Mouse (Mus musculus) adrenal gland, adult (tissue): ENCODE results near the gene Zbtb45.

Experiments
- DNase-seq, 2 experiments: peaks; one replicate each; pipeline ENCODE4 v3.0.0; 2022 to 2023; ENCODE audit warnings: low spot score in 1 of 2; ENCODE audit not compliant: inconsistent age in 2 of 2

Gene Zbtb45

DNA sequence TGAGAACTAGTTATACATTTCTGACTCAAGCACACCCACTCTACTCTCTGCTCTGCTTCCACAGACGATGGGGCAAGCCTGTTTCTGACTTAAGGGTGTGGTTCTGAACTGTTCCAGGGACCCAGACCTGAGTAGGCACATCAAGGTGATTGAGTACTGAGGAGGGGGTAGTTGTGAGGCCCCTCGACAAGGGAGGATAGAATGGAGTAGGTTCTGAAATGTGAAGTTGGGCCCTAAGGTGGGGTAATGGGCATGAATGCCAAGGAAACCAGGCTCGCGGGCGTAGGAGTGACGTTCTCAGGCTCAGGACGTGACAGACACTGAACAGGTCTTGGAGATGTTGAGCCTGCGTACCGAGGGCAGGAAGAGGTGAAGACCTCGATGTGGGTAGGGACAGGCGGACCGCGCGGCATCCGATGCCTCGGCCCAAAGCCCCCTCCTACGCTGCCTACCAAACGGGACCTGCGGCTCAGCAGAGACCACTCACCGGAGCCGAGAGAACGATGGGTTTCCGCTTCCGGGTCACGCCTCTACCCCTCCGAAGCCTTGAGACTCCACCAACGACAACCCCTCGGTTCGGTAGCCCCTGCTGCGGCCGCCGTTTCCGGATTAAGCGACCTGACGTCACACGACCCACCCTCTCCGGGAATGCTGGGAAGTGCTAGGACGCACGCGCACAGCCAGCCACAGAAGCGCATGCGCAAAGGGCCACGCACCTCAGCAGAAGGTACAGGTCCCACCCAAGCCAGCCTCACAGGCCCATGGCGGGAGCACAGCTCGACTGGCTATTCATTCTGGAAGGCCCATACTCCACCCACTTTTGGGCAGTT is 24.5 kb upstream of the Zbtb45 start, which contains the start of gene Chmp2a:
Chmp2a (minus strand) TSS at position 660 of the 830 bp plus-strand sequence.
- DNase-seq, result peak; percentile 99

DNA sequence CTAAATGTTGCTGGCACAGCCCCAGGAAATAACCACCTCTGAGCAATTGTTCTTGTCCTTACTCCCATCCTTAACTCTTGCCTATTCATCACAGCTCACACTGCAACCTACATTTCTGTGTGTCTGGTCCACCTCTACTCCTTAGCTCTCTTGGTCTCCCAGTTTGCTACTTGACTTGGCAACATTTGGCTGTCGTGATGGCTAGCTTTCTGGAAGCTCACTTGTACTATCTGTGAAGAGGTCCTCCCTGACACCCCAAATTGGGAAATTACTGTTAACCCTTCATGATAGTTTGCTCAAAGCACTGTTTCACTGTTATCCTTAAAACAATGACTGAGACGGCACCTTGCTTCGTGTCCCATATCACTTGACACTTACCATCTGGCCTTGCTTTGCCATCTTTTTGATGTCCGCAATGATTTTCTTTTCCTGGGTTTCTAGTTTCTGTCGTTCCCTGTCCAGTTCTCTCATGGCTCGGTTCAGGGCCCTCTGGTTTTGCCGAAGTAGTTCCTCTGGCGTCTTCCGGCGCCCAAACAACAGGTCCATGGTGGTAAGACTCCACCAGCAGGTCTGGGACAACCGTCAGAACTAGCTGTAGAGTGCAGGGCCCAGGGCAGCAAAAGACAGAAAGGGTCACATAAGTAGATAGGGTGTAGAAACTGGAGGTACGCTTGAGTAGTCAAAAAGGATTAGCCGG is 23.8 kb upstream of the Zbtb45 start:
- DNase-seq, result peak; percentile 37 to 48

DNA sequence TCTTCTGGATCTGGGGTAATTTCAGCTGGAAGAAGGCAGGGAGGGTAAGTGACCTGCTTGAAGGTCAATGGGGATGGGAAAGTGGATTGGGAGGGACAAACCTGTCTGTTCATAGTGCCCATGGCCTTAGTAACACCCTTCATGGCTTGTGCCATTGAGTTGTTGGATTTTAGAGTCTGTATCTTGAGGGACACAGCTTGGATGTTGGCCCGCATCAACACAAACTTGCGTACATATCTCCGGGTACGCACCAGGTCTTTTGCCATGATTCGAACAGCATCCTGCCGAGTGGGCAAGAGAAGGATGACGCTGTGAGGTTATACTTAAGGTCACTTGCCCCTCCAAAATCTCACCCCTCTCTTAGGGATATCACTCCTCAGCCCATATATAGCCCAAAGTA is 22.7 kb upstream of the Zbtb45 start:
- DNase-seq, result peak in 1 of 2 experiments; percentile 40

DNA sequence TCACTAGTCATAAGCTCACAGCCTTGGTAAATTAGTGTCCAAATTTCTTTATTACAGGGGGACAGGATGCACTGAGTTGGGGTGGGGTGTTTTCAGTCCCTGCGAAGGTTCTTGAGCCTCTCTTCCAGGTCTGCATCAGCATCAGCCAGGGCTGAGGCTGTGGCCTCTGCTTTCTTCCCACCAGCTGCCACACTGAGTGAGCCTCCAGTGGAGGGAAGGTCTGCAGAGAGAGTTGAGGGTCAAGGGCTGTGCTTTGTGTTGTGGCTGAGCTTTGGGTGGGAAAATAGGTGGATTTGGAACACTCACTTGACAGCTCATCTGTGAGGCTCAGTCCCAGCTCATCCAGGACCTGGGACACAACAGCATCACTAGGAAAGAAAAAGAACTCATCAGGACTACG is 22.1 kb upstream of the Zbtb45 start:
- no peak for DNase-seq

DNA sequence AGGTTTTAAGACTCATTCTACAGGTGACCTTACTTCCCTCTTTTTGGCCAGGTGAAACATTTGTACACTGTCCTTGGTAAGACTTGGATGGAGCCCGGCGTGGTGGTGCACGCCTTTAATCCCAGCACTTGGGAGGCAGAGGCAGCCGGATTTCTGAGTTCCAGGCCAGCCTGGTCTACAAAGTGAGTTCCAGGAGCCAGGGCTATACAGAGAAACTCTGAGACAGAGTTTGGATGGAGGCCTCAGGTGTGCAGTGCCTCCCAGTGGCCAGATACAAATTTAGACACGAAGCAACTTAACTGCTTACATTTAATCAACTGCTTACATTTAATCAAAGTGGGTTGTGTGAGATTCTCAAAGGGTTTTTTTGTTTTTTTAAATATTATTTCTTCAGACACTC is 21.2 kb upstream of the Zbtb45 start:
- DNase-seq, result peak in 1 of 2 experiments; percentile 69

DNA sequence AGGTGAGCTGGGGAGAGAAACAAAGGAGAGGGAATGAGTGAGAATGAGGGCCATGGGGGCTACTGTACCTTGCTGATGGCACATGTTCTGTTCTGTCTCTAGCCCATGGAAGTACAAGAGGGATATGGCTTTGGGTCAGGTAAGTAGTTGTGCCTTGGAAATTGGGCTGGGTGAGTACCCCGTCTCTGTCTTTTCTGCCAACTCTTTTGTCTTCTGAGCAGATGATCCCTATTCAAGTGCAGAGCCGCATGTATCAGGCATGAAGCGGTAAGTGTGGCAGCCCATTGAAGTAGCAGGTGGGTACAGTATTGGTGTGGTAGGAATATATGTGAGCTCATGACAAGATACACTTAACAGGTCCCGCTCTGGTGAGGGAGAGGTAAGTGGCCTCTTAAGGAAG is 19.2 kb upstream of the Zbtb45 start:
- DNase-seq, result no peak

DNA sequence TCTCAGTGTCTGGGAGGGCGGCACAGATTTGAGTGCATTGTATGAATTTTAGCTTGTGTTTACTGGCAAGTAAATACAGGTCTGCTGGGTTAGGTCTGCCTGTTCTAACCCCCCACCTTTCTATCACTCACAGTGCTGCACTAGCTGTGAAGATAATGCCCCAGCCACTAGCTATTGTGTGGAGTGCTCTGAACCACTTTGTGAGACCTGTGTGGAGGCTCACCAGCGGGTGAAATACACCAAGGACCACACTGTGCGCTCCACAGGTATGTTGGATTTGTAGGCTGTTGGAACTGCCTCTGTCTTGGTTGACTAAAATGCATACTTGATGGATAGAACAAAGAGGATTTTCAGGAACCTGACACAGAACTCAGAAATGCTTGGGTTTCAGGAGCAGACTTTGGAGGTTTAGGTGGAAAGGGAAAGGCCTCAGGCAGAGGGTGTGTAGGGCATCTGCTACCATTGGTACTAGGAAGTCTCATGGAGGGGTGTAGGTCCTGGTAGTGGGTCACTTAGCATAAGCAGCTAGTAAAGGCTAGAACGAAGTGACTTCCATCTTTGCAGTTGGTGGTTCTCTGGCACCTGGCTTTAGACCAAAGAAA is 15.8 kb upstream of the Zbtb45 start:
- DNase-seq, result peak in 1 of 2 experiments; percentile 50

DNA sequence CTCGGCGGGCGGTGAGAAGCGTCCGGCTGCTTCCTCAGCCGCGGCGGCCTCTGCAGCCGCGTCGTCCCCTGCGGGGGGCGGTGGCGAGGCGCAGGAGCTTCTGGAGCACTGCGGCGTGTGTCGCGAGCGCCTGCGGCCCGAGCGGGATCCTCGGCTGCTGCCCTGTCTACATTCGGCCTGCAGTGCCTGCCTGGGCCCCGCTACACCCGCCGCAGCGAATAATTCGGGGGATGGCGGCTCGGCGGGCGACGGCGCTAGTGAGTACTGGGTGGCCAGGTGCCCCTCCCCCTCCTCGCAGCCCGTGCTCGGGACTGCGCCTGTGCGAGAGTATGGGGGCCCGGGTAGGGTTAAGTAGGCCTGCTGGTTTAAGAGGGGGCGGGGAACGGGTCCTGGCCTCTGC is 15.0 kb upstream of the Zbtb45 start:
- peak; percentile 86 to 93 for DNase-seq

DNA sequence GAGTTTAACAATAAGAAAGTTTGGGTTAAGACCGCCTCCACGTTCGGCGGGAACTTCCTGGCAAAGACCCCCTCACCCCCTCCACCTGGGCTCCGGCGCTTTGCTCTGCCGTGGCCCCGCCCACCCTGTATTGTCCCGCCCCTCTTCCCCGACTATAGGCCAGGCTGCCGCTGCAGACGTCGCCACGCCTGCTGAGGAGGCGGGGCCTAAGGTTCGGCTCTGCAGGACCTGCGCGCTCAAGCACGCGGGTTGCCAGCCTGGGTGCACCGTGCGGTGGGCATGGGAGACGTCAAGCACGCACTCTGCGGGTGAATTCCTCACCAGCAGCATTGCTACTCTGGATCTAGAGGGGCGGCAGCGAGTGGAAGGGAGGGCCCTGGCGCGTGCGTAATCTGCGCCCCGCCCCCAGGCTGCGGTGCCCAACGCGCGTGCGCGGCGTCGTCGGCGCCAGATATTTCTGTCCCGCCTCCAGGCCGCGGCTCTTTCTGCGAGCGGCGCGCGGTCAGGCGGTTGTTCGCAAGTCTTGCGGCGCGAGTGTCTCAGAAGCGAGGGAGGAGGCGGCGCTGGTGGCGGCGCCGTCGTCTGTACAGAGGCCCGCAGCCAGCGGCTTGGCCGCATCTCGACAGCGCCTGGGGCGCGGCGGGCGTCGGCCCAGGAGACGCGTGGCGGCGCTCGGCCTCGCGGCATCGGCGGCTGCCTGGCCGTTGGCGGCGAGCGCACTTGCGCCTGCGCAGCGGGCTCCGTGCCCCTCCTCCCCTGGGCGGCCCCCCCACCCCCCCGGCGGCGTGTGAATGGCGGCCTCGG is 14.3 kb upstream of the Zbtb45 start:
- peak; percentile 95 to 99 for DNase-seq

DNA sequence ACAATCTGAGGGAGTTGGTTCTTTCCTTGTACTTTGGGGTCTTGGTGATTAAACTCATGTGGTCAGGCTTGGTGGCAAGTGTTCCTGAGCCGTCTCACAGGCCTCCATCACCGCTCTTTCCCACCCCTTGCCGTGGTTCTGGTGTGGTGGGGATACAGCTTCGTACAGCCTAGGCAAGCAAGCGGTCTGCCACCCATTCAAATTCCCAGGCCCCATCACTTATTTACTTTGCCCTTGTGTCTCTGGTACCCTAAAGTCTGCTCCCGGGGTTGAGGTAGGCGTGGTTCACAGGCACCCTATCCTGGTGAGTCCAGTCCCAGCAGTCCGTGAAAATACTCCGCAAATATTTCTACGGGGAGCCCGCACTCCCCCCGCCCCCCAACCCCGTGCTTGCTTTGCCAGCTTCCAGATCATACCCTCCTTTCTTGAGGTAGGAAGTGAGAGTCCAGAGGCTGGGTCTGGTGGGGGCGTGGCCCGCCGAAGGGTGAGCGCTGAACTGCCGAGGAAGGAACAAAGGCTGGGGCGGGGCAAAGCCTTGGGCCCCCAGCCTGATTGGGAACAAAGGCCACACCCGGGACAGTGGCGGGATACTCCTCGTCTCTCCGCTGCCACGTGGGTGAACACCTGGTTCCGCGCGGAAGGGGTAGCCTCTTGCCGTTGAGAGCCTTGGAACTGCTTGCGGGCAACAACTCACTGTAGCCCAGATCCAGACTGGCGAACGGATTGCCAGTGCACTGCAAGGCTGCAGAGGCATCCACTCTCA is 13.1 kb upstream of the Zbtb45 start:
- peak; percentile 84 to 89 for DNase-seq

DNA sequence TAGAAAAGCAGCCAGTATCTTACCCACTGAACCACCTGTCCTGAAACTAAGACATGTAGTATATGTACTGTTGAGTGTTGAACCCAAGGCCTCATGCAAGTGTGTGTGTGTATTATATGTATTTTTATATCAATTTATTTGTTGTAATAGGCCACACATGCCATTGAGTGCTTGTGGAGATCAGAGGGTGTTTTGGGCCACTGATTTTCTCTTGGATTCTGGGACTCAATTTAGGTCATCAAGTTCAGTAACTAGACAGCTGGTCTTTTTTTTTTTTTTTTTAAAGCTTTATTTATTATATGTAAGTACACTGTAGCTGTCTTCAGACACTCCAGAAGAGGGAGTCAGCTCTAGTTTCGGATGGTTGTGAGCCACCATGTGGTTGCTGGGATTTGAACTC is 5.4 kb upstream of the Zbtb45 start:
- DNase-seq, result no peak

DNA sequence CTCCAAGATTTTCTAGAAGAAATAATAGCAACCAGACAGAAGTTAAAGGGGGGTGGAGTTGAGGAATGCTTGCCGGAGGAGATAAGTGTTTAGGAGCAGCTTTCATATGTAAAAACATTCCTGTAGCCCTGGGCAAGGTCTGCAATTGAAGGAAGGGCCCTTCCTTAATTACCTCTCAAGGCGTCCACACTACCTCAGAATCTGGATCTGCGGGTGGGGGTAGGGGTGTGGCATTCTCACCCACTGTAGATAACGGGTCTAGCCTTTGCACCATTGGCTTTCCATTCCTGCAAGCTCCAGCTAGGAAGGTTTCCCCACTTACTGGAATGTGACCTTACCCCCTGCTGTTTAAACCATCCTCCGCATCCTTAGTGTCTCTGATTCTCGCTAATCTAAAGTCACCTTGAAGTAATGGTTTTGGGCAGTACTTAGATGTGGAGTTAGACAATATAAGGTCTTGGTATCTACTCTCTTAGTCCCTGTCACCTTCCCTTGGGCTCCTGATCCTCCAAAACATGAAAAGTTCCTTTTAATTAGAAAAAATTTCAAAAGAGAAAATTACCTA is 4.5 kb upstream of the Zbtb45 start:
- DNase-seq, result no peak

DNA sequence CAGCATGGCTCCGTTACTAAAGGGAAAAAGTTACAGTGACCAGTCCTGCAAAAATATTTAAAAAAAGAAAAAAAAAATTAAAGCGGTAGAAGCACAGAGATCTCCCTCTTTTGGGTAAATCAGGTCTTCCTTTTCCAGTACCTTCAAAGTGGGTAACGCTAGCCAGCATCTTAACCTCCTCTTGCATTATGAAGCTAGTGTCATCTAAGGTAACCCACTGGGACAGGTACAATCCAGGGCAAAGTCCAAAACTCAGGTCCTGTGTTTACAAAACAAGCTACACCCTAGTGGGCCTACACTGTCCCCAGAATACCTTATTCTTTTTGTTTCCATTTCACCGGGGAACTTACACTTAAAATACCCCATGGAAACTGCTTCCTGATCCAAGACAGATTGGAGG is 3.8 kb upstream of the Zbtb45 start:
- no peak for DNase-seq

DNA sequence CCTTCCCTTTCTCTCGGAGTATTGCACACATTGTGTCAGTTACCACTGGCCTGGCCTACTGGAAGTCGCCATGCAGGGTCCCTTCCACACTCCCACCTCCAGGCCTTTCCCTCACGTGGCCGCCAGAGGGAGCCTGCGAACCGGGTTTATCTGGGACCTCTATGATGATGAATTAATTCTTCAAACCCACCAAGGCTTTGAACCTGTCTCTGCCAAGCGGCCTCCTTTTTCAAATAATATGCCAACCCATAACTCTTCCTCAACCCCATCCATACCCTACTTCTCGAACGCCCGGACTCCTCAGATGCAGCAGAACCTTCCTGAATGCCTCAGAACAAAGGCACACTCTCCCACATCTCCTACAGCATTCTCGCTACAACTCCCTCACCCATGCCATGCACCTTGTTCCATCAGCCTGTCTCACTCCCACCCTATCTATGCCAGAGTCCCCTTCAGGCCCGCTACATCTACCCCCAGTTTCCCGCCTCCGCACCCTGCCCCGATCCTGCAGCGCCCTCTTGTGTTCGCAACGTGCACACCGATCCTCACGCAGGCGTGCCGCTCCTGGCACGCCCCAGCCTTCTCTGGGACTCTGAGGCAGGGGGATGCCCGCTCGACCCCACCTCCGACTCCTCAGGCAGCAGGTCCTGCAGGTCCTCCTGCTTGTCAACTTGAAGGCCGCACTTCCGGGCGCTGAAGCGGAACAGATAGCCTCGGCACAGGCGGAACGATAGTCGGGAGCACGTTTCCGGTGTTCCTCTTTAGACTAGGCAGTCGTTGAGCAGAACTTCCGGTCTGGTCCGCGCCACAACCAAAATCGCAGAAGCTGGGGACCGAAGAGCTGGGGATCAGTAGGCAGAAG is 460 bp downstream of the Zbtb45 start:
- DNase-seq, result peak; percentile 94 to 98

DNA sequence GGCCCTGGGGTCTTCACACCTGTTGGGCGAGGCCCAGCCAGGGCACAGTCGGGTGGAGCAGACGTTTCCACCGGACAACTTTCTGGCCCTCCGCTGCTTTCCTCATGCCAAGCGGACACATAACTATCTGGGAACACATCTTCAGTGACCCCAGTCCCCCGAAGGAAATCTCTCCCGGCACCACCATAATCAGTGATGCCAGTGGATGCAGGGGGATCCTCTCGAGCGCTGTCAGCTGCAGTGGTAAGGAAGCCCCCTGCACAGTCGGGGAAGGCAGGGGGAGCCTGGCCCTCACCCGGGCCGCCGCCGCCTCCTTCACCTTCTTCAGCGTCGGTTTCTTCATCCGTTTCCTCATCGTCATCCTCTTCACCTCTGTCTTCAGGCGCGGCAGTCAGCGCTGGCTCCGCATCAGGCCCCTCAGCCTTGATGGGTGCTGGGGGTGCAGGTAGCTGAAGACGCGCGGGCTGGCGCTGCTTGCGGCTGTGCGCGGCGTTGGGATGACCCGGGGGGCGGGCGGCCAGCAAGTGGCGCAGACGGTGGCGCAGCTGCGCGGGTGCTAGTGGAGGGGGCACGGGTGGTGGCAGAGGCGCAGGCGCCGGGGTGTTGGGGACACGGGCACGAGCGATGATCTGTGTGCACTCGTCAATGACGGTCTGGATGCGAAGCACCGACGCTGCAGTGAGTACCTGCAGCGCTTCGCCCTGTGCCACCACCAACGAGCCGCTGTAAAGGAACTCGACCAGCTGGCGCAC is 2.3 kb downstream of the Zbtb45 start:
- DNase-seq, result peak in 1 of 2 experiments; percentile 35

DNA sequence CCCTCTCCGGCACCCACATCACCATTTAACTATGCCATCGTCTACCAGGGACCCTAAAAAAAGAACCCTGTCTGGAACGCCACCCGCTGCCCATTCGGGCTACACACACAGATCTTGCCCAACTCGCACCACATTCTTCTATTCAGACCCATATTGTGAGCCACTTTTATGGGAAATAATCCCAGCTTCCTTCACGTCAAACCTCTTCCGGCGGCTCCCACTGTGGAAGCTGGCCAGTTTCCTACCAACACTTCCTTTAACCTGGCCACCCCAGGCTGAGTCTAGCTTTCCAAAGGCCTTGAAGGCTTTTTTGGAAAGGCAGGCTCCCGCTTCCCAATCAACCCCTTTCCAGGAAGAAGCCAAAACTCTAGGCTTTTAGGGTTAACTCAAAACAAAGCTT is 3.3 kb downstream of the Zbtb45 start:
- DNase-seq, result no peak

DNA sequence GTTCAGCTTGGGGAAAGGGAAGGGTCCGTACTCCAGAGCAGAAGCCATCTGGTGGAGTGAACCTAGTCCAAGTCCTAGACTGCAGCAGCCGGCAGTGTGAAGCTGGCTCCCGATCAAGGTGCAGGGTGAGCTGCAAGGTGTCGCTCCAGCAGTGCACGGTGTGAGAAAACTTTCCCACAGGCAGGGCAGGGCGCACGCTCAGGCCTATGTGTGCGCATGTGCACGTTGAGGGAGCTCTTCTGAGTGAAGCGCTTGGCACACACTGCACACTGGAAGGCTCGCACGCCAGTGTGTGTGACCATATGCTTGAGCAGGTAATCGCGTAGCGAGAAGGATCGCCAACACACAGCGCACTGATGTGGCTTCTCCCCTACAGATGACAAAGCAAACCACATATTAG is 3.8 kb downstream of the Zbtb45 start:
- no peak for DNase-seq

DNA sequence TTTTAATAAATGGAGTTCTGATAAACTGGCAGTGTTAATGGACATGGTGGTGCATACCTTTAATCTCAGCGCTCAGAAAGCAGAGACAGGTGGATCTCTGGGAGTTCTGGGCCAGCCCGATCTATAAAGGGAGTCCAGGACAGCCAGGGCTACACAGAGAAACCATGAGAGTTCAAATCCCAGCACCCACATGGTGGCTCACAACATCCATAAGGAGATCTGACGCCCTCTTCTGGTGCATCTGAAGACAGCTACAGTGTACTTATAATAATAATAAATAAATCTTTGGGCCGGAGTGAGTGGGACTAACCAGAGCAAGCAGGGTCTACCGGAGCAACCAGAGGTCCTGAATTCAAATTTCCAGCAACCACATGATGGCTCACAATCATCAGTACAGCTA is 6.5 kb downstream of the Zbtb45 start:
- no peak for DNase-seq
